Mouse (Mus musculus) liver, embryonic 14.5 days (tissue): ENCODE results near the gene Gipc2.

ENCODE experiments used
- CTCF ChIP-seq: IDR thresholded peaks from 2 replicates; pipeline ENCODE4 v1.5.1; 2016; ENCODE audit warnings: antibody characterized with exemption, low read depth, control low read depth
- EP300 ChIP-seq: IDR thresholded peaks from 2 replicates; pipeline ENCODE4 v1.6.1; 2016; ENCODE audit warnings: antibody characterized with exemption, low read depth

DNA sequence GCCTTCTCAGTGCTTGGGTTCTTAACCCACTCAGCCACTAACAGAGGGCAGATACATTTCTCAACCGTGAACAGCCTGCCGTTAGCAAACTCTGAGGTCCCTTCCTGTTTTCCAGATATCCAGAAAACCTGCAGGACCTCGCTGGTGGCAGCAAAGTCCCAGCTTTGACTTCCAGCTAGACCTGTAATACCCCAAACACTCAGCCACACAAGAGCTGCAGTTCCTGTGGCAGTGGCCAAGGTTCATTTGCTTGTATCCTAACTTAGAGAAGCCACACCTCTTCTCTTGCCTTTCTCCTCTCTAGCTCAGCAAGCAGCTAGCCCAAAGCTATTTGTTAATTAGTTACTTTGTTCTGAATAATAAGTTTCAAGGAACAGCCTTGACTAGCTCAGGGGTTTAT lies 16.2 kb downstream of the Gipc2 start:
- TF ChIP-seq EP300 (no peak), CTCF (no peak)
